Mouse (Mus musculus): ENCODE results near the gene Mxd3. TPM values are rescaled to one million over a fixed set of nuclear protein-coding genes. Genes with fewer than 3 reads are reported as not detected.

Mxd3 gene
- polyA plus RNA-seq (2012; rRNA removed) (59.8 and 67.0 TPM in 2 replicates), polyA plus RNA-seq (2014; fragmentation: Nextera tagmentation; extraction: Ambion mirVana) (41.4 and 44.1 TPM in 2 replicates)

GRCm38 (mm10) chr13:55329683-55330566 lies at the start of gene Mxd3:
Mxd3 (minus strand) TSS chr13:55329823.
- Histone ChIP-seq H3K4me2 (replicated peaks; ENCODE audit: low read depth, low read length, severe bottlenecking) (peak within 1 kb of the TSS; percentile 91), H3K27ac (replicated peaks; ENCODE audit: low read depth, low read length) (peak within 1 kb of the TSS; percentile 86), H3K4me3 (replicated peaks; ENCODE audit: low read length) (peak within 1 kb of the TSS; percentile 77), H3K27me3 (ENCODE audit: control insufficient read depth, insufficient read depth, low read length) (no peaks in the 10 kb centered on the region), H3K9ac (ENCODE audit: low read depth, low read length, severe bottlenecking) (peak within 1 kb of the TSS; percentile 65), H3K36me3 (ENCODE audit: control insufficient read depth, insufficient read depth, low read length) (peaks cover 13% of the 10 kb centered on the region), H3K9me3 (ENCODE audit: control insufficient read depth, low read length) (no peaks in the 10 kb centered on the region), H3K4me1 (ENCODE audit: control insufficient read depth, insufficient read depth, low read length) (peaks cover 27% of the 10 kb centered on the region)
- TF ChIP-seq POLR2A (IDR thresholded peaks at IDR 0.05; ENCODE audit: borderline replicate concordance, extremely low read depth, insufficient read depth, insufficient read length) = no peak
- WGBS = 2% methylated on average over 60 of the region's 82 CpGs
- DNase-seq (ENCODE audit: low spot score) (peak; percentile 90), ATAC-seq (ENCODE audit: low FRiP score, low read depth) (peak; percentile 90)

DNA sequence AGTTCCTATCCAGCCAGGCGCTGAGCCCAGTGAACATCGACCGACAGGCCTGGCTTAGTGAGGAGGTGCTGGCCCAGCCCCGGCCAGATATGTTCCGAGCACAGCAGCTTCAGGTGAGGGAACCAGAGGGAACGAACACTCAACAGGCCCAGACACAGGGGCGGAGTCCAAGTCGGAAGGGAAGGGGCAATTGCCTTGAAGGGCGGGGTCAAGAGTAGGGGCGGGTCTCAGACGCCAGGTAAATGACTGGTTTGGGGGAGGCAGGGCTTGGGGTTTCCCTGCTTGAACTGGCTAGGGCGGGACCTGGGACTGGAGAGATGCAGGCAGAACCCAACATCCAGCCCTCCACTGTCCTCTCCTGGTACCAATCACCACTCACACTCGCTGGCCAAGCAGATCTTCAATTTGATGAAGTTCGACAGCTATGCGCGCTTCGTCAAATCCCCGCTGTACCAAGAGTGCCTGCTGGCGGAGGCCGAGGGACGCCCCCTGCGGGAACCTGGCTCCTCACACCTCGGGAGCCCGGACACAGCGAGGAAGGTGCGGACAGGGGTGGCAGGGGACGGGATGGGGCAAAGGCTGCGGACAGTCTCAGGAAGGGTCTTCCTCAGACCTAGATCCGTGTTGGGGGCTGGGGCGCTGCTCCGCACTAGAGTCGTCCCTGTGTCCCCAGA lies 49.4 kb upstream of the Mxd3 start:
- no peaks in the 10 kb centered on the region for H3K36me3 ChIP-seq (ENCODE audit: control insufficient read depth, insufficient read depth, low read length)
- H3K9ac ChIP-seq (ENCODE audit: low read depth, low read length, severe bottlenecking) = 0 out of 2 replicates have a peak overlapping the region, but pooled peaks have one; percentile 16
- DNase-seq (ENCODE audit: low spot score) (no peak), ATAC-seq (ENCODE audit: low FRiP score, low read depth) (no peak)
- TF ChIP-seq POLR2A (IDR thresholded peaks at IDR 0.05; ENCODE audit: borderline replicate concordance, extremely low read depth, insufficient read depth, insufficient read length) = no peak
- peak overlapping the region; percentile 31 for H3K4me2 ChIP-seq (replicated peaks; ENCODE audit: low read depth, low read length, severe bottlenecking)
- H3K27me3 ChIP-seq (ENCODE audit: control insufficient read depth, insufficient read depth, low read length) = peaks cover 37% of the 10 kb centered on the region
- no peak overlapping the region for H3K27ac ChIP-seq (replicated peaks; ENCODE audit: low read depth, low read length)
- no peaks in the 10 kb centered on the region for H3K4me1 ChIP-seq (ENCODE audit: control insufficient read depth, insufficient read depth, low read length)
- no peak overlapping the region for H3K4me3 ChIP-seq (replicated peaks; ENCODE audit: low read length)
- H3K9me3 ChIP-seq (ENCODE audit: control insufficient read depth, low read length) = no peaks in the 10 kb centered on the region
- 6% methylated on average over 27 of the region's 32 CpGs for WGBS

DNA sequence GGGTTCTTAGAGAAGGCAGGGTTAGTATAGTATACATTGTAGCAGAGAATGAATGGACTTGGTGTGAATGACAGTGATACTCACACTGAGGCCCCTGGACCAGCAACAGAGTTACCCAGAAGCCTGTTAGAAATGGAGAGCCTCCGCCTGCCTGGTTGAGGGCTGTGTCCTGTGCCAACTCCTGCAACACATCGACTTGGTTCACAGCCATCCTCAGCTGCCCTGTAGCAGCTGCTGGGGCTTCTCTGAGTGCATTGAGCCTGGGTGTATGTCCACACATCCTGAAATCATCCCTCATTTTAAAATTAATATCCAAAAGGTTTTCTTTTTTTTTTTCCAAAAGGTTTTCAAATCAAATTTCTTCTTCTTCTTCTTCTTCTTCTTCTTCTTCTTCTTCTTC lies 46.3 kb upstream of the Mxd3 start:
- Histone ChIP-seq H3K36me3 (ENCODE audit: control insufficient read depth, insufficient read depth, low read length) (no peaks in the 10 kb centered on the region), H3K9me3 (ENCODE audit: control insufficient read depth, low read length) (no peaks in the 10 kb centered on the region), H3K9ac (ENCODE audit: low read depth, low read length, severe bottlenecking) (no peak overlapping the region), H3K27me3 (ENCODE audit: control insufficient read depth, insufficient read depth, low read length) (peaks cover 32% of the 10 kb centered on the region), H3K4me3 (replicated peaks; ENCODE audit: low read length) (no peak overlapping the region), H3K27ac (replicated peaks; ENCODE audit: low read depth, low read length) (no peak overlapping the region), H3K4me1 (ENCODE audit: control insufficient read depth, insufficient read depth, low read length) (no peaks in the 10 kb centered on the region), H3K4me2 (replicated peaks; ENCODE audit: low read depth, low read length, severe bottlenecking) (no peak overlapping the region)
- DNase-seq (ENCODE audit: low spot score) (no peak), ATAC-seq (ENCODE audit: low FRiP score, low read depth) (no peak)
- no peak for TF ChIP-seq POLR2A (IDR thresholded peaks at IDR 0.05; ENCODE audit: borderline replicate concordance, extremely low read depth, insufficient read depth, insufficient read length)
- WGBS = 64% methylated on average over 2 of the region's 2 CpGs

- 60% methylated on average over 6 of the region's 6 CpGs for WGBS
- DNase-seq (ENCODE audit: low spot score) (no peak), ATAC-seq (ENCODE audit: low FRiP score, low read depth) (no peak)
- no peak overlapping the region for H3K27ac ChIP-seq (replicated peaks; ENCODE audit: low read depth, low read length)
- no peak overlapping the region for H3K4me2 ChIP-seq (replicated peaks; ENCODE audit: low read depth, low read length, severe bottlenecking)
- H3K4me1 ChIP-seq (ENCODE audit: control insufficient read depth, insufficient read depth, low read length) = no peaks in the 10 kb centered on the region
- H3K36me3 ChIP-seq (ENCODE audit: control insufficient read depth, insufficient read depth, low read length) = no peaks in the 10 kb centered on the region
- TF ChIP-seq POLR2A (IDR thresholded peaks at IDR 0.05; ENCODE audit: borderline replicate concordance, extremely low read depth, insufficient read depth, insufficient read length) = no peak
- H3K9me3 ChIP-seq (ENCODE audit: control insufficient read depth, low read length) = no peaks in the 10 kb centered on the region
- no peak overlapping the region for H3K4me3 ChIP-seq (replicated peaks; ENCODE audit: low read length)
- peaks cover 23% of the 10 kb centered on the region for H3K27me3 ChIP-seq (ENCODE audit: control insufficient read depth, insufficient read depth, low read length)
- no peak overlapping the region for H3K9ac ChIP-seq (ENCODE audit: low read depth, low read length, severe bottlenecking)
These were observed 44.7 kb upstream of the Mxd3 start for GRCm38 (mm10) chr13:55374206-55374924.

DNA sequence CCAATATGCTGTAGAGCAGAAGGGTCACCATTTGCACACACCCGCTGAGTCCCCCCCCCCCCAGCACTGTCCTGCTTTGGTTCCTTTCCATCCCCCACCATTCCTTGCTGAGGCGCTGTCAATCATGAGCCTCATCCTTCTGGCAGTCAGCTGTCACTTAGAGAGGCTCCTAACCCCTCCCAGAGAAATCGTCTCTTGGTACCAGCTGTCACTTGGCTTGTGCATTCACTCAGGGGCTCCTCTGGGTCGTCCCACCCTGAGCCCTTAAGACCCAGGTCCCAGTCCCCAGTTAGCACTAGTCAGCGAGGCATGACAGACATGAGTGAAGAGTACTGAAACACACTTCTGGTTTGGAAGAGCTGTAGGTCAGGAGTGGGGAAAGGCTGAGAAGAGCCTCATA lies 42.1 kb upstream of the Mxd3 start:
- Histone ChIP-seq H3K4me2 (replicated peaks; ENCODE audit: low read depth, low read length, severe bottlenecking) (no peak overlapping the region), H3K36me3 (ENCODE audit: control insufficient read depth, insufficient read depth, low read length) (no peaks in the 10 kb centered on the region), H3K9me3 (ENCODE audit: control insufficient read depth, low read length) (no peaks in the 10 kb centered on the region), H3K27me3 (ENCODE audit: control insufficient read depth, insufficient read depth, low read length) (no peaks in the 10 kb centered on the region), H3K4me3 (replicated peaks; ENCODE audit: low read length) (no peak overlapping the region), H3K9ac (ENCODE audit: low read depth, low read length, severe bottlenecking) (no peak overlapping the region), H3K4me1 (ENCODE audit: control insufficient read depth, insufficient read depth, low read length) (no peaks in the 10 kb centered on the region), H3K27ac (replicated peaks; ENCODE audit: low read depth, low read length) (no peak overlapping the region)
- TF ChIP-seq POLR2A (IDR thresholded peaks at IDR 0.05; ENCODE audit: borderline replicate concordance, extremely low read depth, insufficient read depth, insufficient read length) = no peak
- DNase-seq (ENCODE audit: low spot score) = no peak
- peak; percentile 47; the same call in 1 of the 2 replicates for ATAC-seq (ENCODE audit: low FRiP score, low read depth)
- WGBS = 55% methylated on average over 4 of the region's 5 CpGs
